Mouse (Mus musculus) forebrain, embryonic 12.5 days (tissue): ENCODE data around the gene Adgrb3. TPM values are rescaled to one million over a fixed set of nuclear protein-coding genes. Genes with fewer than 3 reads are reported as not detected.
"Not testable (repeated sequence)": the region's sequence is repeated elsewhere in the genome, so short reads cannot be mapped to it uniquely, and the experiment has no call there.

Experiments
- ATAC-seq: fragments of 200-750 bp; cut with Nextera tagmentation; 2 replicates; pipeline ENCODE4 v1.8.0; 2017; ENCODE audit warnings: moderate TSS enrichment; ENCODE audit not compliant: low FRiP score
- H3K27ac ChIP-seq: fragments of 300-500 bp; sonication (generic); 2 replicates; pipeline ENCODE4 v1.5.1; 2016; ENCODE audit warnings: mild to moderate bottlenecking
- H3K27me3 ChIP-seq: fragments of 300-500 bp; sonication (generic); 2 replicates; pipeline ENCODE4 v1.6.1; 2016; ENCODE audit warnings: mild to moderate bottlenecking
- H3K36me3 ChIP-seq: fragments of 300-500 bp; sonication (generic); replicated peaks from 2 replicates; pipeline ENCODE4 v1.6.1; 2016; ENCODE audit warnings: mild to moderate bottlenecking
- H3K4me1 ChIP-seq: fragments of 300-500 bp; sonication (generic); 2 replicates; pipeline ENCODE4 v1.6.1; 2016
- H3K4me2 ChIP-seq: fragments of 300-500 bp; sonication (generic); 2 replicates; pipeline ENCODE4 v1.6.1; 2016; ENCODE audit warnings: mild to moderate bottlenecking, moderate library complexity
- H3K4me3 ChIP-seq: fragments of 300-500 bp; sonication (generic); replicated peaks from 2 replicates; pipeline ENCODE4 v1.5.1; 2016; ENCODE audit warnings: mild to moderate bottlenecking
- H3K9ac ChIP-seq: fragments of 300-500 bp; sonication (generic); 2 replicates; pipeline ENCODE4 v1.6.1; 2016; ENCODE audit warnings: mild to moderate bottlenecking
- H3K9me3 ChIP-seq: fragments of 300-500 bp; sonication (generic); 2 replicates; pipeline ENCODE4 v1.6.1; 2016
- WGBS: fragments of 180-500 bp; shearing (Covaris S2); methylation state at CpG from one replicate; pipeline ENCODE4 v1.1.7; 2016; 5-methylcytosine and 5-hydroxymethylcytosine counted together
- polyA plus RNA-seq: library from polyadenylated mRNA; unstranded; fragments of >200 nt; fragmentation: Nextera tagmentation; extraction: Ambion mirVana; gene quantifications from 2 replicates; pipeline ENCODE4 v1.2.1, GENCODE M21; 2016

Gene Adgrb3
- polyA plus RNA-seq, 1 experiment from 2014 or later, result 18.0 TPM

DNA sequence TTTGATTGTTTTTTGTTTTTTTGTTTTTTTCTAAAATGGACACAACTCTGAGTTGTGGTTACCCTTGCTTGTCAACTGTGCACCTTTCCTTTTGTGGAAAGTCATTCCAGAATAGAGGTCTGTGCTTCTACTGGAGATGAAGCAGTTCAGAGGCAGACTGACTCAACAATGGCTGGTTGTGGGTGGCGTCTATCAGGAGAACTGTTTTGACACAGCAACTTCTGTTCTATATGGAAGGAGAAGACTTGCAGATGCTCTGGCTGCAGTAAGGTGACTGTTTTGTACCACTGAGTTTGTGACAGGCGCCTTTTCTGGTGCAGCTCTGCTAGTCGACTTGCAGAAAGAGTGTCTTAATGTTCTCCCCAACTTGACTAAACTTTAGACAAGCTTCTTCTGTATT is 768.6 kb downstream of the Adgrb3 start:
- no peak for ATAC-seq
- 85% methylated on average over 3 of the region's 3 CpGs for WGBS

GRCm38 (mm10) chr1:25060191-25060590 is 769.3 kb downstream of the Adgrb3 start:
- H3K4me1 ChIP-seq, result no peaks in the 10 kb centered on the region
- no peaks in the 10 kb centered on the region for H3K27me3 ChIP-seq
- H3K4me3 ChIP-seq, result no peak overlapping the region
- whole genome bisulfite sequencing, result 94% methylated on average over 6 of the region's 6 CpGs
- H3K4me2 ChIP-seq, result no peak overlapping the region
- no peak for ATAC-seq
- H3K36me3 ChIP-seq, result no peaks in the 10 kb centered on the region
- no peaks in the 10 kb centered on the region for H3K9me3 ChIP-seq
- H3K27ac ChIP-seq, result no peak overlapping the region
- no peak overlapping the region for H3K9ac ChIP-seq

More for the DNA sequence above, 768.6 kb downstream of the Adgrb3 start:
- H3K27ac ChIP-seq, result no peak overlapping the region
- H3K27me3 ChIP-seq, result no peaks in the 10 kb centered on the region
- H3K36me3 ChIP-seq, result no peaks in the 10 kb centered on the region
- no peak overlapping the region for H3K4me3 ChIP-seq
- H3K4me2 ChIP-seq, result no peak overlapping the region
- no peaks in the 10 kb centered on the region for H3K9me3 ChIP-seq
- H3K4me1 ChIP-seq, result no peaks in the 10 kb centered on the region
- no peak overlapping the region for H3K9ac ChIP-seq

DNA sequence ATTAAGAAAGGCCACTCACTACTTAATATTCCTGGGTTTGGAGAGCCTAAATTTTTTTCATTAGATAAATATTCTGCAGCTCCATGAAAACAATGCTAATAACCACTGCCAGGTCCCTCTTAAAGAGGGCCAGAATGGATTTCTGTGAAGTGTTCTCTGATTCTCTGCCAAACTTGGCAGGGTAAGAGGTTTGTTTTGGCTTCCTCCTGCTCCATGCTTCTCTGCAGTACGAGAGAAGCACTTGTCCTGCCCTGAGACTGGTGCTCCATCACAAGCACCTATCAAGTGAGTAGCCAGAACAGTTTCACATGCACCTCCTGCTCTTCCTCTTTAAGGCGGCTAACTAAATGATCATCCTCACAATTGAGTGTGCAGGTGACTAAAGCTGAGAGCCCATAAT is 771.9 kb downstream of the Adgrb3 start:
- Histone ChIP-seq H3K4me1 (no peaks in the 10 kb centered on the region), H3K4me2 (no peak overlapping the region), H3K9ac (no peak overlapping the region), H3K27ac (no peak overlapping the region), H3K27me3 (no peaks in the 10 kb centered on the region), H3K36me3 (no peaks in the 10 kb centered on the region), H3K4me3 (no peak overlapping the region), H3K9me3 (no peaks in the 10 kb centered on the region)
- WGBS, result 74% methylated on average over 2 of the region's 2 CpGs
- ATAC-seq, result no peak

DNA sequence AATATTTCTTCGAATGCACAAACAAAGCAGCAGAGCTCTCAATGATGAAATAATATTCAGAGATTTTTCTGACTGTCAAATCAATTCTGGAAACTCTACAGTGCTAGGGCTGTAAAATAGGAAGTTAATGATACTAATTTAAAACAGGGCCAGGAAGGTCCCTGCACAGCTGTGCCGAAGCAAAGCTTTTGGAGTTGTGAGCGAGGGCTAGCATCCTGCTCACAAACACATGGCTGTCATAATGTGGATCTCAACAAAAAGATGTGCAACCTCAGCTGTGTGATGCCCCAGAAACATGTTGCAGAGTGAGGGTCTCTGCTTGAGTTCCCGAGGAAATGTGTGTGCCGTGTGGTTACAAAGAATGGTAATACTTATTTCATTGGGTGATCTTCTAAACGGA is 772.3 kb downstream of the Adgrb3 start:
- no peaks in the 10 kb centered on the region for H3K9me3 ChIP-seq
- no peak overlapping the region for H3K4me2 ChIP-seq
- no peak overlapping the region for H3K27ac ChIP-seq
- ATAC-seq, result no peak
- no peaks in the 10 kb centered on the region for H3K36me3 ChIP-seq
- no peak overlapping the region for H3K4me3 ChIP-seq
- 91% methylated on average over 6 of the region's 6 CpGs for WGBS
- no peak overlapping the region for H3K9ac ChIP-seq
- no peaks in the 10 kb centered on the region for H3K27me3 ChIP-seq
- no peaks in the 10 kb centered on the region for H3K4me1 ChIP-seq

- H3K27me3 ChIP-seq, result no peaks in the 10 kb centered on the region
- no peak overlapping the region for H3K4me2 ChIP-seq
- H3K9ac ChIP-seq, result no peak overlapping the region
- ATAC-seq, result no peak
- WGBS, result 76% methylated on average over 4 of the region's 4 CpGs
- no peak overlapping the region for H3K27ac ChIP-seq
- H3K4me3 ChIP-seq, result no peak overlapping the region
- no peaks in the 10 kb centered on the region for H3K36me3 ChIP-seq
- no peaks in the 10 kb centered on the region for H3K9me3 ChIP-seq
- H3K4me1 ChIP-seq, result no peaks in the 10 kb centered on the region
Observed at GRCm38 (mm10) chr1:25042091-25042490, 787.4 kb downstream of the Adgrb3 start.

DNA sequence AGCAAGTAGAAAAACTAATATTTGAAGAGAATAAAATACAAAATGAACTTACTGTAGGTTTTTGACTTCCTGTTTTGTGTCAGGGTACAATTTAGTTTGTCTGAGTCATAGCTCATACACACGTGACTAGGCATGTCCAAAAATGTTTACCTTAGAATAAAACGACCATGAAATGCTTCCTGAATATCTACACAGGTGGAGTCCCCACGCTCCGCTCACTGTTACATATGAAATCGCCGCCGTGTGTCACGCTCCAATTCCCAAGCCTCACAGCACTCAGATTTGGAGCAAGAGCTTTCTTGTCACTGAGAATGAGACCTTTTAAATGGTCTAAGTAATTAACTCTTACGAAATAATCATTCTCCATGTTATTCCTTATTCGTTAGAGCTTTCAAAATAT is 795.3 kb downstream of the Adgrb3 start:
- Histone ChIP-seq H3K4me1 (peaks cover 10% of the 10 kb centered on the region; the same call in 1 of the 2 replicates), H3K36me3 (no peaks in the 10 kb centered on the region), H3K4me2 (no peak overlapping the region), H3K9ac (no peak overlapping the region), H3K9me3 (no peaks in the 10 kb centered on the region), H3K4me3 (no peak overlapping the region), H3K27ac (no peak overlapping the region), H3K27me3 (no peaks in the 10 kb centered on the region)
- 60% methylated on average over 10 of the region's 10 CpGs for WGBS
- peak; percentile 62 for ATAC-seq

DNA sequence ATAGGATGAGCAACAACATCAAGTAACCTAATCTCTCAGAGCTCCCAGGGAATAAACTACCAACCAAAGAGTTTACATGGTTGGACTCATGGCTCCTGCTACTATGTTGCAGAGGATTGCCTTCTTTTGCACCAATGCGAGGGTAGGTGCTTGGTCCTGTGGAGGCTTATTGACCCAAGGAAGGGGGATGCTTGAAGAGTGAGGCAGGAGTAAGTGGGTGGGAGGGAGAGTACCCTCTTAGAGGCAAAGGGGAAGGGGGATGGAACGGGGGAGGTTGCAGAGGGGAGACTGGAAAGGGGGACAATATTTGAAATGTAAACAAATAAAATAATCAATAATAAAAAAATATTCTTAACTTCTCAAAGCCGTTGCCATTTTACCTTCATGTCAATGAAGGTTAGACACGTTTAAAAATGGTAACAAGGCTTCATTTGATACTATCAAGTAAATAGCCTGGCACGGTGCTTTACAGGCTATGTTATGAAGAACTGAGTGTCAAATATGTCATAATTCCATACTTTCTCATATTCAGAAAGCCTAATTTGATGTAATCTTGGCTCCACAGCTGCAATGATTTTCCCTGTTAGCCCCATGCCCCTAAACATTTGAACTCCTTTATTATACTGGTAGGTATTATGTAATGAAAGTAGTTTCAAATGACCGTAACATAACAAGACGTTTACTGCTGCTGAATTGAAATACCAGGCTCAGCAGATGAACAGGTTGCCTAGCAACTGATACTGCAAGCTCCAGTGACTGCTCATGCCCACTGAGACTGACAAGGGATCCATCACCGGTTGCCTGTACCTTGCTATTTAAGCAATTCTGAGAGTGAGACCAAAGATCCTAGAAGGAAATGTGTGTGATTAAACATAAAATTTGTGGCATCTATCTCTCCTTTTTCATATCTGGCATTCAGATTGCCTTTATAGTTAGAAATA is 796.1 kb downstream of the Adgrb3 start:
- 38% methylated on average over 8 of the region's 8 CpGs for WGBS
- H3K9ac ChIP-seq, result no peak overlapping the region
- ATAC-seq, result peak; percentile 95

DNA sequence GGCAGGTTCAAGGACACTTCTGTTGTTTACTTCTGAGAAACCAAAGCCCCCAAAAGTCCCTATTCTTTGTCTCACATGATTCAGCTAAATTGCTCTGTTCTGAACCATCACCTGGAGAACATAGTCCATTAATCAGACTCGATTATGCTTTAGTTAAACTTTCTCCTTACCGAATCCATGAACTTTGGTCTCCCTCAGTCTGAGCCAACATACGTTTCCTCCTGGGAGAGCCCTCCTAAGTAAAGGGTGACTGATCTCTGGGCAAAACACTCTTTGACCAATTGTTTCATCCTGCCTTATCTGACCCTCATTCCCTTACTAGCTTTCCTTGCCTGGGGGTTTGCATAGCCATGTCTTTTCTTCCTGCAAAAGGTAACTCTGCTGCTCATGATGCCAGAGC is 806.4 kb downstream of the Adgrb3 start:
- Histone ChIP-seq H3K4me2 (no peak overlapping the region), H3K9ac (no peak overlapping the region), H3K4me3 (no peak overlapping the region), H3K36me3 (no peaks in the 10 kb centered on the region), H3K27me3 (no peaks in the 10 kb centered on the region), H3K9me3 (no peaks in the 10 kb centered on the region), H3K27ac (no peak overlapping the region), H3K4me1 (no peaks in the 10 kb centered on the region)
- 88% methylated on average over 3 of the region's 3 CpGs for WGBS
- ATAC-seq, result no peak

More for the DNA sequence above, 796.1 kb downstream of the Adgrb3 start:
- Histone ChIP-seq H3K27me3 (no peaks in the 10 kb centered on the region), H3K4me2 (peak overlapping the region; percentile 25; the same call in 1 of the 2 replicates), H3K4me1 (peaks cover 10% of the 10 kb centered on the region; the same call in 1 of the 2 replicates), H3K4me3 (no peak overlapping the region), H3K36me3 (no peaks in the 10 kb centered on the region), H3K9me3 (no peaks in the 10 kb centered on the region), H3K27ac (0 out of 2 replicates have a peak overlapping the region, but pooled peaks have one; percentile 36)

DNA sequence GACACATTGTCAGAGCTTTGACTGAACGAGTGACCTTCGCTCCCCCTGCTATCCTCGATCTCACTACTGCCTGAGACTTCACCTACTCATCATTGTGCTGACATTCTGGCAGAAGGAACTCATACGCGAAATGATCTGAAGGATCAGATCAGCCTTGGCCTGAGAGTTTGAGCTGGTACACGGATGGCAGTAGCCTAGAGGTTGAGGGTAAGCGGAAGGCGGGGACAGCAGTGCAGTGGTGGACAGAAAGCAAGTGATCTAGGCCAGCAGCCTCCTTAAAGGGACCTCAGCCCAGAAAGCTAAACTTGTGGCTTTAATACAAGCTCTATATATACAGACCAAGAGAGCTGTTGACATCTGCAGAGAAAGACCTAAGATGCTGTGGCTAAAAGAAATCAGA is 811.7 kb downstream of the Adgrb3 start:
- not testable (repeated sequence) for ATAC-seq, H3K27me3 ChIP-seq, H3K4me2 ChIP-seq, H3K9me3 ChIP-seq, H3K4me3 ChIP-seq, H3K36me3 ChIP-seq, H3K27ac ChIP-seq, H3K4me1 ChIP-seq, H3K9ac ChIP-seq
- 92% methylated on average over 8 of the region's 8 CpGs for WGBS
